Mouse (Mus musculus): ENCODE data around the gene Nol3. TPM values are rescaled to one million over a fixed set of nuclear protein-coding genes. Genes with fewer than 3 reads are reported as not detected.

Gene Nol3
- polyA plus RNA-seq, 1 experiment, result 10.4 TPM

GRCm38 (mm10) chr8:105317941-105318340 is 42.0 kb downstream of the Nol3 start:
- no peak overlapping the region for H3K27ac ChIP-seq (ENCODE audit: insufficient read depth, low read length)
- H3K4me3 ChIP-seq (replicated peaks; ENCODE audit: insufficient read depth, low read depth, low read length), result no peak overlapping the region
- no peak for DNase-seq
- WGBS, result 22% methylated on average over 4 of the region's 4 CpGs
- TF ChIP-seq CTCF (IDR thresholded peaks at IDR 0.05; ENCODE audit: borderline replicate concordance, insufficient read depth, low read depth, low read length) (no peak), POLR2A (IDR thresholded peaks at IDR 0.05; ENCODE audit: borderline replicate concordance, insufficient read depth, low read length) (no peak)
- H3K4me1 ChIP-seq (ENCODE audit: control insufficient read depth, insufficient read depth, low read length), result peaks cover 28% of the 10 kb centered on the region
- H3K27me3 ChIP-seq (ENCODE audit: control insufficient read depth, insufficient read depth, low read length), result no peaks in the 10 kb centered on the region

- 83% methylated on average over 11 of the region's 11 CpGs for whole genome bisulfite sequencing
- H3K27ac ChIP-seq (ENCODE audit: insufficient read depth, low read length), result no peak overlapping the region
- H3K27me3 ChIP-seq (ENCODE audit: control insufficient read depth, insufficient read depth, low read length), result no peaks in the 10 kb centered on the region
- peaks cover 20% of the 10 kb centered on the region for H3K4me1 ChIP-seq (ENCODE audit: control insufficient read depth, insufficient read depth, low read length)
- no peak overlapping the region for H3K4me3 ChIP-seq (replicated peaks; ENCODE audit: insufficient read depth, low read depth, low read length)
- DNase-seq, result no peak
- no peak for TF ChIP-seq POLR2A (IDR thresholded peaks at IDR 0.05; ENCODE audit: borderline replicate concordance, insufficient read depth, low read length)
- no peak for TF ChIP-seq CTCF (IDR thresholded peaks at IDR 0.05; ENCODE audit: borderline replicate concordance, insufficient read depth, low read depth, low read length)
Measured at GRCm38 (mm10) chr8:105318662-105319190, 42.8 kb downstream of the Nol3 start.

- H3K27ac ChIP-seq (ENCODE audit: insufficient read depth, low read length), result no peak overlapping the region
- peaks cover 4% of the 10 kb centered on the region; the same call in 1 of the 2 replicates for H3K4me1 ChIP-seq (ENCODE audit: control insufficient read depth, insufficient read depth, low read length)
- TF ChIP-seq CTCF (IDR thresholded peaks at IDR 0.05; ENCODE audit: borderline replicate concordance, insufficient read depth, low read depth, low read length) (no peak), POLR2A (IDR thresholded peaks at IDR 0.05; ENCODE audit: borderline replicate concordance, insufficient read depth, low read length) (no peak)
- 90% methylated on average over 4 of the region's 4 CpGs for WGBS
- H3K27me3 ChIP-seq (ENCODE audit: control insufficient read depth, insufficient read depth, low read length), result no peaks in the 10 kb centered on the region
- no peak overlapping the region for H3K4me3 ChIP-seq (replicated peaks; ENCODE audit: insufficient read depth, low read depth, low read length)
- no peak for DNase-seq
Measured at GRCm38 (mm10) chr8:105323183-105323582, 47.2 kb downstream of the Nol3 start.

GRCm38 (mm10) chr8:105325641-105326093 is 49.7 kb downstream of the Nol3 start:
- peaks cover 3% of the 10 kb centered on the region; the same call in 1 of the 2 replicates for H3K4me1 ChIP-seq (ENCODE audit: control insufficient read depth, insufficient read depth, low read length)
- H3K4me3 ChIP-seq (replicated peaks; ENCODE audit: insufficient read depth, low read depth, low read length), result peak overlapping the region; percentile 83
- no peak for TF ChIP-seq CTCF (IDR thresholded peaks at IDR 0.05; ENCODE audit: borderline replicate concordance, insufficient read depth, low read depth, low read length)
- no peak for TF ChIP-seq POLR2A (IDR thresholded peaks at IDR 0.05; ENCODE audit: borderline replicate concordance, insufficient read depth, low read length)
- peak in 1 of 2 experiments; percentile 34 for DNase-seq
- peak overlapping the region; percentile 58; the same call in 1 of the 2 replicates for H3K27ac ChIP-seq (ENCODE audit: insufficient read depth, low read length)
- WGBS, result 1% methylated on average over 12 of the region's 12 CpGs
- no peaks in the 10 kb centered on the region for H3K27me3 ChIP-seq (ENCODE audit: control insufficient read depth, insufficient read depth, low read length)

- peak within 1 kb of the TSS; percentile 58; the same call in 1 of the 2 replicates for H3K27ac ChIP-seq (ENCODE audit: insufficient read depth, low read length)
- peaks cover 3% of the 10 kb centered on the region; the same call in 1 of the 2 replicates for H3K4me1 ChIP-seq (ENCODE audit: control insufficient read depth, insufficient read depth, low read length)
- H3K27me3 ChIP-seq (ENCODE audit: control insufficient read depth, insufficient read depth, low read length), result no peaks in the 10 kb centered on the region
- WGBS, result under 1% methylated on average over 36 of the region's 36 CpGs
- TF ChIP-seq POLR2A (IDR thresholded peaks at IDR 0.05; ENCODE audit: borderline replicate concordance, insufficient read depth, low read length) (peak; percentile 90), CTCF (IDR thresholded peaks at IDR 0.05; ENCODE audit: borderline replicate concordance, insufficient read depth, low read depth, low read length) (peak; percentile 53; the same call in 1 of the 2 replicates)
- DNase-seq, result peak; percentile 97
- H3K4me3 ChIP-seq (replicated peaks; ENCODE audit: insufficient read depth, low read depth, low read length), result peak within 1 kb of the TSS; percentile 83
Measured at GRCm38 (mm10) chr8:105326141-105326672, 50.3 kb downstream of the Nol3 start, which contains the start of the genes Lrrc29 and Tmem208. Gene Lrrc29 (minus strand): TSS chr8:105326278. Gene Tmem208 (plus strand): TSS chr8:105326354.

- peak overlapping the region; percentile 83 for H3K4me3 ChIP-seq (replicated peaks; ENCODE audit: insufficient read depth, low read depth, low read length)
- no peaks in the 10 kb centered on the region for H3K27me3 ChIP-seq (ENCODE audit: control insufficient read depth, insufficient read depth, low read length)
- peaks cover 3% of the 10 kb centered on the region; the same call in 1 of the 2 replicates for H3K4me1 ChIP-seq (ENCODE audit: control insufficient read depth, insufficient read depth, low read length)
- DNase-seq, result peak in 1 of 2 experiments; percentile 20
- H3K27ac ChIP-seq (ENCODE audit: insufficient read depth, low read length), result no peak overlapping the region
- no peak for TF ChIP-seq CTCF (IDR thresholded peaks at IDR 0.05; ENCODE audit: borderline replicate concordance, insufficient read depth, low read depth, low read length)
- 26% methylated on average over 6 of the region's 6 CpGs for WGBS
Measured at GRCm38 (mm10) chr8:105326968-105327367, 51.0 kb downstream of the Nol3 start.

GRCm38 (mm10) chr8:105330325-105330724 is 54.4 kb downstream of the Nol3 start:
- DNase-seq, result no peak
- no peak overlapping the region for H3K27ac ChIP-seq (ENCODE audit: insufficient read depth, low read length)
- H3K27me3 ChIP-seq (ENCODE audit: control insufficient read depth, insufficient read depth, low read length), result no peaks in the 10 kb centered on the region
- no peak overlapping the region for H3K4me3 ChIP-seq (replicated peaks; ENCODE audit: insufficient read depth, low read depth, low read length)
- 86% methylated on average over 12 of the region's 12 CpGs for WGBS
- TF ChIP-seq POLR2A (IDR thresholded peaks at IDR 0.05; ENCODE audit: borderline replicate concordance, insufficient read depth, low read length), result no peak
- TF ChIP-seq CTCF (IDR thresholded peaks at IDR 0.05; ENCODE audit: borderline replicate concordance, insufficient read depth, low read depth, low read length), result no peak
- H3K4me1 ChIP-seq (ENCODE audit: control insufficient read depth, insufficient read depth, low read length), result peaks cover 3% of the 10 kb centered on the region; the same call in 1 of the 2 replicates

- Histone ChIP-seq H3K27ac (ENCODE audit: insufficient read depth, low read length) (no peak overlapping the region), H3K4me1 (ENCODE audit: control insufficient read depth, insufficient read depth, low read length) (peaks cover 3% of the 10 kb centered on the region; the same call in 1 of the 2 replicates), H3K27me3 (ENCODE audit: control insufficient read depth, insufficient read depth, low read length) (no peaks in the 10 kb centered on the region), H3K4me3 (replicated peaks; ENCODE audit: insufficient read depth, low read depth, low read length) (no peak overlapping the region)
- 92% methylated on average over 22 of the region's 22 CpGs for WGBS
- TF ChIP-seq CTCF (IDR thresholded peaks at IDR 0.05; ENCODE audit: borderline replicate concordance, insufficient read depth, low read depth, low read length) (no peak), POLR2A (IDR thresholded peaks at IDR 0.05; ENCODE audit: borderline replicate concordance, insufficient read depth, low read length) (no peak)
- peak in 1 of 2 experiments; percentile 3 for DNase-seq
Measured at GRCm38 (mm10) chr8:105331469-105331868, 55.5 kb downstream of the Nol3 start.

Other genes starting within 250 kb of the Nol3 start
- not detected in 2 replicates for gene Ces3a, start 227.5 kb upstream of the Nol3 start, polyA plus RNA-seq (2012; rRNA removed)
- not detected in 2 replicates for gene Ces3b, start 192.4 kb upstream of the Nol3 start, polyA plus RNA-seq (2012; rRNA removed)
- 0.07 TPM in 1 of 2 replicates, not detected in the other for gene Ces4a, start 144.3 kb upstream of the Nol3 start, polyA plus RNA-seq (2012; rRNA removed)
- gene Cbfb, start 105.5 kb upstream of the Nol3 start, polyA plus RNA-seq (2012; rRNA removed), result 14.5 and 15.1 TPM in 2 replicates
- 34.9 and 36.4 TPM in 2 replicates for gene D230025D16Rik, start 51.0 kb upstream of the Nol3 start, polyA plus RNA-seq (2012; rRNA removed)
- 5.2 and 6.3 TPM in 2 replicates for gene B3gnt9, start 21.0 kb upstream of the Nol3 start, polyA plus RNA-seq (2012; rRNA removed)
- 10.3 and 12.1 TPM in 2 replicates for gene Tradd, start 11.5 kb upstream of the Nol3 start, polyA plus RNA-seq (2012; rRNA removed)
- gene Fbxl8, start 11.5 kb upstream of the Nol3 start, polyA plus RNA-seq (2012; rRNA removed), result 1.7 and 2.1 TPM in 2 replicates
- 18.4 and 24.5 TPM in 2 replicates for gene Hsf4, start 6.3 kb upstream of the Nol3 start, polyA plus RNA-seq (2012; rRNA removed)
- 25.1 and 27.4 TPM in 2 replicates for gene 4931428F04Rik, start 13.7 kb downstream of the Nol3 start, polyA plus RNA-seq (2012; rRNA removed)
- gene Exoc3l, start 20.0 kb downstream of the Nol3 start, polyA plus RNA-seq (2012; rRNA removed), result 17.0 and 20.0 TPM in 2 replicates
- 81.6 and 91.5 TPM in 2 replicates for gene E2f4, start 21.5 kb downstream of the Nol3 start, polyA plus RNA-seq (2012; rRNA removed)
- 12.4 and 15.2 TPM in 2 replicates for gene Elmo3, start 29.5 kb downstream of the Nol3 start, polyA plus RNA-seq (2012; rRNA removed)
- 5.0 and 6.3 TPM in 2 replicates for gene Lrrc29, start 50.1 kb downstream of the Nol3 start, polyA plus RNA-seq (2012; rRNA removed)
- 106 and 110 TPM in 2 replicates for gene Tmem208, start 50.2 kb downstream of the Nol3 start, polyA plus RNA-seq (2012; rRNA removed)
- 4.0 and 4.2 TPM in 2 replicates for gene Fhod1, start 71.8 kb downstream of the Nol3 start, polyA plus RNA-seq (2012; rRNA removed)
- gene Slc9a5, start 72.7 kb downstream of the Nol3 start, polyA plus RNA-seq (2012; rRNA removed), result 51.7 and 62.0 TPM in 2 replicates
- gene Plekhg4, start 97.1 kb downstream of the Nol3 start, polyA plus RNA-seq (2012; rRNA removed), result 11.0 and 13.5 TPM in 2 replicates
- 0.05 TPM in 1 of 2 replicates, not detected in the other for gene Kctd19, start 137.4 kb downstream of the Nol3 start, polyA plus RNA-seq (2012; rRNA removed)
- 0.65 and 1.2 TPM in 2 replicates for gene Lrrc36, start 137.4 kb downstream of the Nol3 start, polyA plus RNA-seq (2012; rRNA removed)
- 286 and 297 TPM in 2 replicates for gene Tppp3, start 195.4 kb downstream of the Nol3 start, polyA plus RNA-seq (2012; rRNA removed)
- 64.7 and 67.9 TPM in 2 replicates for gene Zdhhc1, start 220.8 kb downstream of the Nol3 start, polyA plus RNA-seq (2012; rRNA removed)
- gene Hsd11b2, start 242.6 kb downstream of the Nol3 start, polyA plus RNA-seq (2012; rRNA removed), result 0.08 TPM in 1 of 2 replicates, not detected in the other

All from cerebellum, adult 2 months (tissue).